Mouse (Mus musculus): ENCODE data around the gene Spns2. TPM values are rescaled to one million over a fixed set of nuclear protein-coding genes. Genes with fewer than 3 reads are reported as not detected.

The Spns2 gene
- polyA plus RNA-seq, 1 experiment from 2014 or later: 23.6 TPM

- DNase-seq (ENCODE audit: low spot score) (no peak), ATAC-seq (ENCODE audit: low FRiP score, low TSS enrichment) (no peak)
- no peak for TF ChIP-seq CTCF (IDR thresholded peaks at IDR 0.05; ENCODE audit: low read depth)
- TF ChIP-seq EP300 (optimal IDR thresholded peaks at IDR 0.05): no peak
- H3K4me3 ChIP-seq (ENCODE audit: low read depth, low read length): peak overlapping the region; percentile 11; the same call in 1 of the 2 replicates
- no peaks in the 10 kb centered on the region for H3K36me3 ChIP-seq (ENCODE audit: control insufficient read depth, insufficient read depth, low read length)
- no peak overlapping the region for H3K9ac ChIP-seq (ENCODE audit: low read length)
- no peak overlapping the region for H3K27ac ChIP-seq (replicated peaks)
- peak overlapping the region; percentile 97 for H3K4me2 ChIP-seq (replicated peaks; ENCODE audit: low read depth)
- no peaks in the 10 kb centered on the region for H3K9me3 ChIP-seq (ENCODE audit: control insufficient read depth, low read length)
- H3K27me3 ChIP-seq (ENCODE audit: control insufficient read depth, insufficient read depth, low read length): no peaks in the 10 kb centered on the region
- WGBS: 64% methylated on average over 12 of the region's 12 CpGs
- H3K4me1 ChIP-seq (replicated peaks; ENCODE audit: control insufficient read depth, insufficient read depth): peaks cover 3% of the 10 kb centered on the region
Measured at GRCm38 (mm10) chr11:72409649-72410385, 79.9 kb downstream of the Spns2 start.

GRCm38 (mm10) chr11:72408451-72409170 is 81.1 kb downstream of the Spns2 start:
- no peak for ATAC-seq (ENCODE audit: low FRiP score, low TSS enrichment)
- H3K27ac ChIP-seq (replicated peaks): no peak overlapping the region

GRCm38 (mm10) chr11:72407574-72407973 is 82.1 kb downstream of the Spns2 start:
- H3K4me2 ChIP-seq (replicated peaks; ENCODE audit: low read depth): peak overlapping the region; percentile 31
- ATAC-seq (ENCODE audit: low FRiP score, low TSS enrichment): no peak
- DNase-seq (ENCODE audit: low spot score): no peak
- no peak overlapping the region for H3K4me3 ChIP-seq (ENCODE audit: low read depth, low read length)
- H3K36me3 ChIP-seq (ENCODE audit: control insufficient read depth, insufficient read depth, low read length): no peaks in the 10 kb centered on the region; the same call in 1 of the 2 replicates
- TF ChIP-seq CTCF (IDR thresholded peaks at IDR 0.05; ENCODE audit: low read depth): no peak
- TF ChIP-seq EP300 (optimal IDR thresholded peaks at IDR 0.05): no peak
- 33% methylated on average over 7 of the region's 7 CpGs for WGBS
- H3K9ac ChIP-seq (ENCODE audit: low read length): no peak overlapping the region; the same call in 1 of the 2 replicates
- no peaks in the 10 kb centered on the region for H3K9me3 ChIP-seq (ENCODE audit: control insufficient read depth, low read length)
- no peaks in the 10 kb centered on the region for H3K27me3 ChIP-seq (ENCODE audit: control insufficient read depth, insufficient read depth, low read length)
- H3K4me1 ChIP-seq (replicated peaks; ENCODE audit: control insufficient read depth, insufficient read depth): peaks cover 3% of the 10 kb centered on the region
- H3K27ac ChIP-seq (replicated peaks): 0 out of 2 replicates have a peak overlapping the region, but pooled peaks have one; percentile 13

More at GRCm38 (mm10) chr11:72408451-72409170, 81.1 kb downstream of the Spns2 start:
- H3K36me3 ChIP-seq (ENCODE audit: control insufficient read depth, insufficient read depth, low read length): no peaks in the 10 kb centered on the region
- H3K4me1 ChIP-seq (replicated peaks; ENCODE audit: control insufficient read depth, insufficient read depth): peaks cover 3% of the 10 kb centered on the region
- TF ChIP-seq EP300 (optimal IDR thresholded peaks at IDR 0.05) (no peak), CTCF (IDR thresholded peaks at IDR 0.05; ENCODE audit: low read depth) (no peak)
- no peak for DNase-seq (ENCODE audit: low spot score)
- H3K9ac ChIP-seq (ENCODE audit: low read length): no peak overlapping the region
- WGBS: 53% methylated on average over 9 of the region's 9 CpGs
- H3K4me3 ChIP-seq (ENCODE audit: low read depth, low read length): no peak overlapping the region
- no peaks in the 10 kb centered on the region for H3K27me3 ChIP-seq (ENCODE audit: control insufficient read depth, insufficient read depth, low read length)
- H3K9me3 ChIP-seq (ENCODE audit: control insufficient read depth, low read length): no peaks in the 10 kb centered on the region
- peak overlapping the region; percentile 29 for H3K4me2 ChIP-seq (replicated peaks; ENCODE audit: low read depth)

- TF ChIP-seq CTCF (IDR thresholded peaks at IDR 0.05; ENCODE audit: low read depth) (no peak), EP300 (optimal IDR thresholded peaks at IDR 0.05) (no peak)
- H3K4me2 ChIP-seq (replicated peaks; ENCODE audit: low read depth): peak overlapping the region; percentile 31; the same call in 1 of the 2 replicates
- H3K36me3 ChIP-seq (ENCODE audit: control insufficient read depth, insufficient read depth, low read length): no peaks in the 10 kb centered on the region; the same call in 1 of the 2 replicates
- no peak overlapping the region for H3K4me3 ChIP-seq (ENCODE audit: low read depth, low read length)
- peaks cover 3% of the 10 kb centered on the region for H3K4me1 ChIP-seq (replicated peaks; ENCODE audit: control insufficient read depth, insufficient read depth)
- DNase-seq (ENCODE audit: low spot score): peak; percentile 21
- H3K9me3 ChIP-seq (ENCODE audit: control insufficient read depth, low read length): no peaks in the 10 kb centered on the region
- H3K27me3 ChIP-seq (ENCODE audit: control insufficient read depth, insufficient read depth, low read length): no peaks in the 10 kb centered on the region
- WGBS: 34% methylated on average over 3 of the region's 3 CpGs
- no peak for ATAC-seq (ENCODE audit: low FRiP score, low TSS enrichment)
- no peak overlapping the region for H3K9ac ChIP-seq (ENCODE audit: low read length)
- H3K27ac ChIP-seq (replicated peaks): peak overlapping the region; percentile 53; the same call in 1 of the 2 replicates
Measured at GRCm38 (mm10) chr11:72407081-72407480, 82.6 kb downstream of the Spns2 start.

- Histone ChIP-seq H3K9me3 (ENCODE audit: control insufficient read depth, low read length) (no peaks in the 10 kb centered on the region), H3K4me2 (replicated peaks; ENCODE audit: low read depth) (0 out of 2 replicates have a peak overlapping the region, but pooled peaks have one; percentile 11), H3K27ac (replicated peaks) (peak overlapping the region; percentile 53), H3K4me3 (ENCODE audit: low read depth, low read length) (no peak overlapping the region), H3K9ac (ENCODE audit: low read length) (no peak overlapping the region), H3K4me1 (replicated peaks; ENCODE audit: control insufficient read depth, insufficient read depth) (peaks cover 3% of the 10 kb centered on the region), H3K27me3 (ENCODE audit: control insufficient read depth, insufficient read depth, low read length) (no peaks in the 10 kb centered on the region), H3K36me3 (ENCODE audit: control insufficient read depth, insufficient read depth, low read length) (no peaks in the 10 kb centered on the region; the same call in none of the 2 replicates)
- ATAC-seq (ENCODE audit: low FRiP score, low TSS enrichment) (no peak), DNase-seq (ENCODE audit: low spot score) (peak; percentile 28)
- TF ChIP-seq CTCF (IDR thresholded peaks at IDR 0.05; ENCODE audit: low read depth): no peak
- TF ChIP-seq EP300 (optimal IDR thresholded peaks at IDR 0.05): no peak
- 55% methylated on average over 8 of the region's 8 CpGs for WGBS
Measured at GRCm38 (mm10) chr11:72406079-72406675, 83.5 kb downstream of the Spns2 start.

Data from stomach, postnatal 0 days (tissue).